Mouse (Mus musculus) lung, postnatal 14 days (tissue): ENCODE data around the gene Gm28042.

ENCODE experiments used
- DNase-seq: peaks from one replicate; pipeline ENCODE4 v3.0.0; 2021

Gm28042 gene

GRCm38 (mm10) chr2:120060651-120061050, 33.4 kb downstream of the Gm28042 start:
- no peak for DNase-seq

GRCm38 (mm10) chr2:120062248-120062647, 35.0 kb downstream of the Gm28042 start:
- no peak for DNase-seq

GRCm38 (mm10) chr2:120064639-120065038, 37.3 kb downstream of the Gm28042 start:
- no peak for DNase-seq

GRCm38 (mm10) chr2:120065243-120065642, 38.0 kb downstream of the Gm28042 start:
- DNase-seq: no peak

GRCm38 (mm10) chr2:120066224-120066623, 38.9 kb downstream of the Gm28042 start:
- DNase-seq: peak; percentile 53

- DNase-seq: peak; percentile 45
Measured at GRCm38 (mm10) chr2:120068555-120069465, 41.5 kb downstream of the Gm28042 start.

- no peak for DNase-seq
Measured at GRCm38 (mm10) chr2:120069466-120069990, 42.2 kb downstream of the Gm28042 start.

- no peak for DNase-seq
Measured at GRCm38 (mm10) chr2:120074096-120074495, 46.8 kb downstream of the Gm28042 start.

- peak; percentile 66 for DNase-seq
Measured at GRCm38 (mm10) chr2:120076076-120076705, 48.9 kb downstream of the Gm28042 start.

GRCm38 (mm10) chr2:120082416-120082815, 55.1 kb downstream of the Gm28042 start:
- no peak for DNase-seq

GRCm38 (mm10) chr2:120084593-120085361, 57.5 kb downstream of the Gm28042 start:
- DNase-seq: peak; percentile 65

GRCm38 (mm10) chr2:120086038-120086437, 58.7 kb downstream of the Gm28042 start:
- DNase-seq: no peak

- DNase-seq: no peak
Measured at GRCm38 (mm10) chr2:120087391-120087790, 60.1 kb downstream of the Gm28042 start.

GRCm38 (mm10) chr2:120087897-120088296, 60.6 kb downstream of the Gm28042 start:
- DNase-seq: no peak

- no peak for DNase-seq
Measured at GRCm38 (mm10) chr2:120090979-120091378, 63.7 kb downstream of the Gm28042 start.
